Mouse (Mus musculus) liver, embryonic 14.5 days (tissue): ENCODE measurements around the gene Zfp958. TPM values are rescaled to one million over a fixed set of nuclear protein-coding genes. Genes with fewer than 3 reads are reported as not detected.
A peak's percentile ranks its signal among the peaks of the same experiment; 100 is the strongest.

Experiments used
- ATAC-seq: fragments of 200-750 bp; cut with Nextera tagmentation; 2 replicates; pipeline ENCODE4 v1.8.0; 2017; ENCODE audit warnings: moderate number of reproducible peaks, mild to moderate bottlenecking, moderate library complexity; ENCODE audit not compliant: insufficient read depth
- DNase-seq, 3 experiments: peaks; one replicate each; pipeline ENCODE4 v3.0.0-alpha.2; 2012 to 2013; ENCODE audit warnings: low read depth in 3 of 3, low spot score in 3 of 3
- H3K27ac ChIP-seq: fragments of 300-500 bp; sonication (generic); 2 replicates; pipeline ENCODE4 v1.5.1; 2014; ENCODE audit warnings: moderate library complexity, mild to moderate bottlenecking, control low read depth, inconsistent platforms
- H3K27me3 ChIP-seq: fragments of 300-500 bp; sonication (generic); 2 replicates; pipeline ENCODE4 v1.6.1; 2014; ENCODE audit warnings: mild to moderate bottlenecking, low read length, moderate library complexity; ENCODE audit not compliant: control insufficient read depth, insufficient read depth
- H3K36me3 ChIP-seq: fragments of 300-500 bp; sonication (generic); replicated peaks from 2 replicates; pipeline ENCODE4 v1.6.1; 2014; ENCODE audit warnings: low read depth; ENCODE audit not compliant: control insufficient read depth, insufficient read depth
- H3K4me1 ChIP-seq, 2 experiments: fragments of 200-500 bp in 1 of 2; fragments of 300-500 bp in 1 of 2; sonication (generic) in 1 of 2; replicated peaks; 2 replicates each; pipeline ENCODE4 v1.6.1; 2012 to 2014; ENCODE audit warnings: antibody characterized with exemption in 1 of 2, inconsistent platforms in 1 of 2, low read length in 1 of 2; ENCODE audit not compliant: control insufficient read depth in 2 of 2, insufficient read depth in 2 of 2
- H3K4me2 ChIP-seq: fragments of 300-500 bp; sonication (generic); 2 replicates; pipeline ENCODE4 v1.6.1; 2014; ENCODE audit warnings: low read depth, mild to moderate bottlenecking, control low read depth, moderate library complexity
- H3K4me3 ChIP-seq, 2 experiments: fragments of 200-500 bp in 1 of 2; fragments of 300-500 bp in 1 of 2; sonication (generic) in 1 of 2; 2 replicates each; pipeline ENCODE4 v1.5.1; 2012 to 2014; ENCODE audit warnings: low read depth in 2 of 2, low read length in 2 of 2, mild to moderate bottlenecking in 2 of 2, control low read depth in 1 of 2, inconsistent platforms in 1 of 2, moderate library complexity in 1 of 2; ENCODE audit not compliant: insufficient read depth in 1 of 2
- H3K9ac ChIP-seq: fragments of 300-500 bp; sonication (generic); replicated peaks from 2 replicates; pipeline ENCODE4 v1.6.1; 2014; ENCODE audit warnings: mild to moderate bottlenecking, control low read depth, moderate library complexity
- H3K9me3 ChIP-seq: fragments of 300-500 bp; sonication (generic); 2 replicates; pipeline ENCODE4 v1.6.1; 2016; ENCODE audit warnings: low read length, mixed read lengths; ENCODE audit not compliant: control insufficient read depth
- CTCF ChIP-seq: IDR thresholded peaks from 2 replicates; pipeline ENCODE4 v1.5.1; 2016; ENCODE audit warnings: antibody characterized with exemption, low read depth, control low read depth
- EP300 ChIP-seq: IDR thresholded peaks from 2 replicates; pipeline ENCODE4 v1.6.1; 2016; ENCODE audit warnings: antibody characterized with exemption, low read depth
- WGBS: fragments of 180-500 bp; shearing (Covaris S2); extraction: QIAGEN DNeasy Blood & Tissue Kit; methylation state at CpG from one replicate; pipeline ENCODE4 v1.1.7; 2014; ENCODE audit not compliant: insufficient replicate concordance; 5-methylcytosine and 5-hydroxymethylcytosine counted together
- polyA plus RNA-seq, 2 experiments: library from polyadenylated mRNA; depleted of rRNA in 1 of 2; stranded (reverse) in 1 of 2; unstranded in 1 of 2; fragments of >200 nt; fragmentation: Nextera tagmentation in 1 of 2; extraction: Ambion mirVana in 1 of 2; gene quantifications; 2 replicates each; pipeline versions ENCODE4 v1.2.1 to v1.2.3; 2012 to 2014

The Zfp958 gene
- polyA plus RNA-seq (2012; rRNA removed) (0.91 and 1.8 TPM in 2 replicates), polyA plus RNA-seq (2014; fragmentation: Nextera tagmentation; extraction: Ambion mirVana) (4.5 and 4.7 TPM in 2 replicates)

GRCm38 (mm10) chr8:4612932-4613853 lies at the start of gene Zfp958:
Gene Zfp958 (plus strand): TSS chr8:4613167.
- TF ChIP-seq EP300 (no peak), CTCF (no peak)
- ATAC-seq (peak; percentile 98), DNase-seq (peak; percentile 88 to 92 (median 92))
- Histone ChIP-seq H3K4me3 (peak within 1 kb of the TSS; percentile 71 to 97), H3K9ac (peak within 1 kb of the TSS; percentile 81), H3K9me3 (no peaks in the 10 kb centered on the region), H3K4me1 (peaks cover 5 to 6% of the 10 kb centered on the region in 2 experiments; a peak in 3 of 4 replicates), H3K36me3 (no peaks in the 10 kb centered on the region), H3K27ac (peak within 1 kb of the TSS; percentile 44), H3K4me2 (peak within 1 kb of the TSS; percentile 69), H3K27me3 (no peaks in the 10 kb centered on the region)
- WGBS: under 1% methylated on average over 25 of the region's 25 CpGs

DNA sequence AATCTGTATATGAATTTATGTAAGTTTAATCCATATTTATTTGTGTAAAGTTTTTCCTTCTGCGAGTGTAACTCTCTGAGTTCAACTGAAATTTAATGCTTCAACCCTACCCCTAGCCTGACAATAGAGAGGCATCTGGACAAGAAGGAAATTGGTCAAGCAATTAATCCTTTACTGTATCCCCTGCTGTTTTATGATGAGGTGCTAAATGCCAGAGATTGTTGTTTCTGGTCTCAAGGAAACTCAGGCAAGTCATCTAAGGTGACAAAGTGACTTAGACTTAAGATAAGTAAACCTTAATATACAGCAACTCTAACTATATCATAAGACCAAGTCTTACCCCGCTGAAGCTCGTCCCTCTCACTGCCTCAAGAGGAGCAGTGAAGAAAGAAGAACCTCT lies 31.0 kb upstream of the Zfp958 start:
- Histone ChIP-seq H3K36me3 (no peaks in the 10 kb centered on the region), H3K9ac (no peak overlapping the region), H3K4me2 (no peak overlapping the region), H3K27ac (no peak overlapping the region), H3K9me3 (no peaks in the 10 kb centered on the region), H3K27me3 (no peaks in the 10 kb centered on the region), H3K4me1 (no peaks in the 10 kb centered on the region), H3K4me3 (no peak overlapping the region)
- ATAC-seq: no peak
- no peak for DNase-seq
- WGBS: 55% methylated on average over 3 of the region's 3 CpGs
- no peak for TF ChIP-seq CTCF
- no peak for TF ChIP-seq EP300

DNA sequence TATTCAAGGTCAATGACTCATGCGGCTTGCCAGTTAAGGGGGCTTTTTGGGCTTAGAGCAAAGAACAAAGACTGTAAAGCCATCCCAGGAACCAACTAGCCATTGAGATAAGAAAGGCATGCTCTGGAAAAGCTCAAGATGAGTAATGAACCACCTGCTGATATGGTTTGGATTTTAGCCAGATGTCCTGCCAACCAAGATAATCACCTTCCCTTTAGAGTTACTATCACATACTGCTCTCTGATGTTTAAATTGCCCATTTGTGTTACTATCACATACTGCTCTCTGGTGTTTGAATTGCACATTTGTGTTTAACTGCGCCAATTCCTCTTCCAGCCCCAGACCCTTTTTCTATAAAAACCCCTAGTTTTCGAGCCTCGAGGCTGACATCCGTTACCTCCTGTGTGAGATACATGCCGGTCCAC lies 30.2 kb upstream of the Zfp958 start:
- TF ChIP-seq CTCF: no peak
- no peak for TF ChIP-seq EP300
- Histone ChIP-seq H3K4me2 (no peak overlapping the region), H3K27me3 (no peaks in the 10 kb centered on the region), H3K4me1 (no peaks in the 10 kb centered on the region), H3K4me3 (no peak overlapping the region), H3K36me3 (no peaks in the 10 kb centered on the region), H3K9ac (no peak overlapping the region), H3K9me3 (no peaks in the 10 kb centered on the region), H3K27ac (no peak overlapping the region)
- DNase-seq (no peak), ATAC-seq (no peak)
- WGBS: 63% methylated on average over 6 of the region's 6 CpGs

- Histone ChIP-seq H3K9me3 (no peaks in the 10 kb centered on the region), H3K36me3 (no peaks in the 10 kb centered on the region), H3K27me3 (no peaks in the 10 kb centered on the region), H3K4me3 (no peak overlapping the region), H3K9ac (no peak overlapping the region), H3K4me1 (no peaks in the 10 kb centered on the region), H3K4me2 (no peak overlapping the region), H3K27ac (no peak overlapping the region)
- DNase-seq (no peak), ATAC-seq (no peak)
- 62% methylated on average over 1 of the region's 1 CpGs for WGBS
- TF ChIP-seq CTCF (no peak), EP300 (no peak)
These were observed 28.3 kb upstream of the Zfp958 start for GRCm38 (mm10) chr8:4584660-4585059.

DNA sequence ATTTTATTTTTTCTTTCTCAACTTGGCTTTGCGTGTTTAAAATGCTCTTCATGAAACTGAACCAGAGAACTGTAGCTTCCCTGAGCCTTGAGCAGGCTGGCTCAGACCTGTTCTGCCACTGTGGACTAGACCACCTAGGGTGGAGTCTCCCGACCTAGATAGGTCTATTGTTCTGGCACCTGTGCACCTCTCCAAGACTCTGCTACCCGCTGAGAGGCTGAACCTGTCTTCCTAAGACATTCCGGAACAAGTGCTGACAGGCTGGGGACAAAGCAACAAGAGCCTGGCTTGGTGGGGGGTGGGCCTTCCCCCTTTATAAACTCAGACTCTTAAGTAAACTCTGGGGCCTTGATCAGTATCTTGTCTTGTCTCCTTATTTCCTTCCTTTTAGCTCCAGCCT lies 26.6 kb upstream of the Zfp958 start:
- no peak overlapping the region for H3K27ac ChIP-seq
- no peak overlapping the region for H3K4me3 ChIP-seq
- no peaks in the 10 kb centered on the region for H3K27me3 ChIP-seq
- no peaks in the 10 kb centered on the region for H3K4me1 ChIP-seq
- no peaks in the 10 kb centered on the region for H3K36me3 ChIP-seq
- H3K9me3 ChIP-seq: no peaks in the 10 kb centered on the region
- no peak for TF ChIP-seq CTCF
- no peak for TF ChIP-seq EP300
- DNase-seq: no peak
- no peak overlapping the region for H3K4me2 ChIP-seq
- ATAC-seq: no peak
- no peak overlapping the region for H3K9ac ChIP-seq
- 29% methylated on average over 4 of the region's 4 CpGs for WGBS
